Mouse (Mus musculus) thymus, adult 2 months (tissue): ENCODE measurements around the gene Spire2.

Source experiments
- CTCF ChIP-seq: fragments of 200-500 bp; IDR thresholded peaks from 2 replicates; pipeline ENCODE4 v1.5.1; 2012; ENCODE audit warnings: mild to moderate bottlenecking, control low read depth, low read length, moderate library complexity, borderline replicate concordance; ENCODE audit not compliant: control insufficient read depth, poor library complexity, insufficient read depth; ENCODE audit errors: extremely low read depth
- POLR2A ChIP-seq: fragments of 200-500 bp; IDR thresholded peaks from 2 replicates; pipeline ENCODE4 v1.6.1; 2012; ENCODE audit warnings: mild to moderate bottlenecking, low read length, control low read depth, moderate library complexity; ENCODE audit not compliant: control insufficient read depth, poor library complexity, insufficient read depth; ENCODE audit errors: extremely low read depth

GRCm38 (mm10) chr8:123290166-123290565 is 42.3 kb upstream of the Spire2 start:
- no peak for TF ChIP-seq POLR2A
- peak; percentile 17; the same call in 1 of the 2 replicates for TF ChIP-seq CTCF
